Mouse (Mus musculus): Measurements from ENCODE around the gene Lsm4.

Gene Lsm4

DNA sequence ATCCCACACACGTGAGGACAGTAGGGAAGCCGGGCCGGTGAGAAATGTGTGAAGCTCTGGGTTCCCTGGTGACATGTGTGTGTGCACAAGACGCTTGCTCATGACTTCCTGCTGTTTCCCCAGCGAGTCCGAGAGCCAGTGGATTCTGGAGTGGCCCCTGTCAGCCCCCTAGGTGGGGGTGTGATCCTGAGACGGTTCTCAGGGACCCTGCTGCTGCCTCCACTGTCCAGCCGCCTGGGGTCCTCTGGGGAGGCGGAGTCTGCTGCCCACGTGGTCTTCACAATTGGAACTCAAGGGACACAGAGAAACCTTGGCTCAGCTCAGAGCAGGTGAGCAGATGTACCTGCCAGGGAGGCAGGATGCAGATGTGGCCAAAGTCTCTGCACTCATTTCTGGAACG, 53.7 kb downstream of the Lsm4 start:
- DNase-seq (ENCODE audit: low spot score in 2 of 2): no peak

Measured in spleen, postnatal 10 days (tissue).